Mouse (Mus musculus) mammary gland, adult 2 months (tissue): Measurements from ENCODE around the gene Mafk. TPM values are rescaled to one million over a fixed set of nuclear protein-coding genes. Genes with fewer than 3 reads are reported as not detected.

ENCODE experiments used
- polyA plus RNA-seq: library from polyadenylated mRNA; depleted of rRNA; stranded (reverse); fragments of >200 nt; gene quantifications from 2 replicates; pipeline ENCODE4 v1.2.3, GENCODE M21; 2012; ENCODE audit warnings: low replicate concordance; rRNA removed

Gene Mafk
- polyA plus RNA-seq = 19.6 and 26.6 TPM in 2 replicates

DNA sequence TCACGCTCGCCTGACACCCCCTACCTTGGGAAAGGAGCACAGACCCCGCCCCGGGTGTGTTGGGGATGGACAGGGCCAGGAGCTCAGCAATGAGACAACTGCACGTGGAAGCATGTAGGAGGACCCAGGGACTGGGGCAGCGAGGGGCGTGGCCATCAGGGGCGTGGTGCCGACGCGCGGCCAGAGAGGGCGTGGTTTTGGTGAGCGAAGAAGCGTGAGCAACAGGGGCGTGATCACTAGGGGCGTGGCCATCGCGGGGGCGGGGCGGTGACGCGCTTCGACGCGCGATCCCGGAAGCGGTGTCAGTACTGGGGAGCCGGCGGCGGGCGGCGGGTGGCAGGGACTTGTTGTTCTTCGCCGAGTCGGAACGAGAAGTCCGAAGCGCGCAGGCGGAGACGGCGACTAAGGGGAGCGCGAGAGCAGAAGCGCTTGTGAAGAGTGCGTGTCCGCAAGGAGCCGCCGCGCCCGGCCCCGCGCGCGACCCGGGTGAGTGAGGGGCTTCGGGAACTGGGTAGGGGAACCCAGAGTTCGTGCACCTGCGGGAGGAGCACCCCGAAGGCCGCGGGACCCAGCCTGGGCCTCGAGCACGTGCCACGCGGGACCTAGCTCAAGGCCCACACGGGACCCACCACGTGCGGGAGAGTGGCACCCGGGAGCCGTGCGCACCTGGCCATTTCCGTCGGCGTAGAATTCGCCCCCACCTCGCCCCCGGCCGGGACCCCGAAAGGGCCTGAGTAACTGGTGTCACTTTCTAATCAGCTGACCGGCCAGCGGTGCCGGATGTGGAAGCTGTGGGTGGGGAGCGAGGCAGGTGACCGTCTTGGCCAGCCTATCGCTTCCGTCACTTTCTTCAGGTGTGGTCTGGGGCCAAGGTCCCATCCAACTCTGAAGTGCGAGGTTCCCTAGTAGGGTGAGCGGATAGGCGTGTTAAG is at the start of gene Mafk:
Gene Mafk, plus strand, starts transcription at position 287 of the 932 bp plus-strand sequence.

DNA sequence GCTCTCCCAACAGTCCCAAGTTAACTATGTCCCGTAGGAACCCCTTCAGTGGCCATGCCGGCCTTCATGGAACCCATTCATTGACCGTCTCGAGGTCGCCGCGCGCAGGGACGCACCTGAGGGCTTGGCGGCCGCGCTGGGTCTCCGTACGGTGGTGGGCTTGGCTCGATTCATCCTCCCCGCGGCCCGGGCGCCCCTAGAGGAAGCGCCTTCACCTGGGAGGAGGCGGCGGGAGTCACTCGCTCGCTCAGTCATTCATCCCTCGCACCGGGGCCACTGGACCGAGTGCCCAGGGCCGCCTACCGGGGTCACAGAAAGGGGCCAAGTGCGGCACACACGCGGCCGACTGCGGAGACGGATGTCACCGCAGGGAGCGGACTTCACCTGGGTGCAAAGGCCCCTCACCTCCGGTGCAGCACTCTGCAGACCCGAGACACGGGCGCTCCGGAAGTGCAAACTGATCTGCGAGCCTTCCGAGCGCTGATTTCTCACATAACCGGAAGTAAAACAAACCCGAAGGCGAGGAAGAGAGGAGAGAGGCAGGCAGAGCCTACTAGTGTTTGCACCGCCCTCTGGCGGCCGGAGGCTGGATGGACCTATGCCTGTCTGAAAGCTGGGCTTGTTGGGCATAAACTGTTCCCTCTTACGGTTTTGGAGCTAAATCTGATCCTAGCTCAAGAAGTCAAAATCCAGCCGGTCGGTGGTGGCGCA is 15.9 kb upstream of the Mafk start, which contains the start of gene Ints1:
Gene Ints1, minus strand, starts transcription at position 459 of the 711 bp plus-strand sequence.

DNA sequence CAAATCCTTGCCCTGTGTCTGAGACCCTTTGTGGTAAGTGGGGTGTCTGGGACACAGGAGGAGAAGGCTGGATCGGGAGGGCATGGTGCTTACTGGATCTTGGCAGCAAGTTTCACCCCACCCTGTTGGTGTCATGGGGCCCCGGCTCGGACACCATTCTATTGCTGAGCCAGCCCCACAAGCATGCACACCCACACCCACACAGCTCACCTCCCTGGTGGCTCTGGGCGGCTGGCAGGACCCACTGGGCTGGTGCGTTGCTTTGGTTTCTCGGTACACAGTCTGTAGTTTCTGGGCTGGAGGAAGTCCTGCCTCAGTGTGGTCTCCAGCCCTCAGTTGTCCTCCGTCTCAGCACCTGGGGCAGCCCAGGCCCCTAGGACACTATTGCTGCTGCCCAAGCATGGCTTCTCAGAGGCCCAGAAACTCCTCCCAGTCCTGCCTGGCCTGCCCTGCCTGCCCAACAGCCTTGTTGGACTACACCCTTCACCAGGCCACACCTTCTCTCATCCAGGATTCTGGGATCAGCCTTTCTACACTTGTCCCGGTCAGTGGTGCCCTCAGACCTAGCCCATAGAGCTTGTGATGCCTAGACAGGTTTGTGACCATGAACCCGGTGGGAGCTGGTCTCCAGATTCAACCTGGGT is 28.3 kb downstream of the Mafk start, which contains the start of gene Tmem184a:
Gene Tmem184a, minus strand, starts transcription at position 380 of the 644 bp plus-strand sequence.

DNA sequence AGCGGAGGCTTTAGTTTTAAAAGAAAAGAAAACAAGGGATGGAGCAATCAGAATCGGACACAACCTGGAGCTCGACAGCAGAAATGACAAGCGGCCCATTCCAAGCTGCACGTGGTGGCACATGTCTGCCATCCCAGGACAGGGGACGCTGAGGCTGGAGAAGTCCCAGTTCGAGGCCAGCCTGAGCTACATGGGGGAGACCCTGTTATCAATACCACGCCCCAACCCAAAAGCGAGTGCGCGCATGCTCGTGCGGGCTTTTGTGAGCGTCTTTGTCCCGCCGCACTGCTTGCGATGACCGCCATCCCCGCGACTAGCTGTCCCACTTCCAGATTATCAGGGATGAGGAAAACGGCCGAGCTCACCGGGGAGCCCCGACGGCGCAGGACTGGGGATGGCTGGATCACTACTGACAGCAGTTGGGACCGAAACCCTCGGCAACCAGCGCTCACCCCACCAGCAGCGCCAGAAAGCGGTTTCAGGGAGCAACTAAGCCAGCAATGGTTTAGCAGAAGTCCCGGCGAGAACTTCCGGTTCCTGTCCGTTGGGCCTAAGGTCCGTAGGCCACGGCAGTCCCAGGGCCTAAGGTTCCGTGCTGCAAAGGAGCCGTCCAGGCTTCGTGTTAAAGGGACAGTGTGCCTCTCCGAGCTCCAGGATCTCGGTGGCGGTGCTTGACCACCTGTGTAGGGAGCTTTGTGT is 35.2 kb downstream of the Mafk start, which contains the start of the genes Gm26938 and Psmg3:
Gene Gm26938, minus strand, starts transcription at position 51 of the 699 bp plus-strand sequence.
Gene Psmg3, minus strand, starts transcription at position 529 of the 699 bp plus-strand sequence.

Other genes starting within 250 kb of the Mafk start
- not detected in 2 replicates for gene Uncx, start 248.0 kb upstream of the Mafk start, polyA plus RNA-seq
- gene Micall2, start 55.2 kb upstream of the Mafk start, polyA plus RNA-seq = 3.4 and 4.3 TPM in 2 replicates
- gene Ints1, start 15.8 kb upstream of the Mafk start, polyA plus RNA-seq = 54.7 and 86.7 TPM in 2 replicates
- gene Tmem184a, start 28.4 kb downstream of the Mafk start, polyA plus RNA-seq = 22.5 and 29.0 TPM in 2 replicates
- gene Gm26938, start 34.9 kb downstream of the Mafk start, polyA plus RNA-seq = not detected in 2 replicates
- 20.9 and 22.4 TPM in 2 replicates for gene Psmg3, start 35.4 kb downstream of the Mafk start, polyA plus RNA-seq
- 0.26 and 0.60 TPM in 2 replicates for gene Elfn1, start 116.4 kb downstream of the Mafk start, polyA plus RNA-seq